Mouse (Mus musculus) limb, embryonic 15.5 days (tissue): ENCODE measurements around the gene Id4. TPM values are rescaled to one million over a fixed set of nuclear protein-coding genes. Genes with fewer than 3 reads are reported as not detected.
A peak's percentile ranks its signal among the peaks of the same experiment; 100 is the strongest.

Source experiments
- ATAC-seq: fragments of 200-750 bp; cut with Nextera tagmentation; 2 replicates; pipeline ENCODE4 v1.8.0; 2017; ENCODE audit warnings: low read depth, moderate TSS enrichment; ENCODE audit not compliant: insufficient number of reproducible peaks, low FRiP score, low TSS enrichment
- H3K27ac ChIP-seq: fragments of 300-500 bp; sonication (generic); 2 replicates; pipeline ENCODE4 v1.5.1; 2015; ENCODE audit warnings: moderate library complexity, mild to moderate bottlenecking, inconsistent platforms
- H3K27me3 ChIP-seq: fragments of 300-500 bp; sonication (generic); 2 replicates; pipeline ENCODE4 v1.6.1; 2015; ENCODE audit warnings: inconsistent platforms
- H3K36me3 ChIP-seq: fragments of 300-500 bp; sonication (generic); 2 replicates; pipeline ENCODE4 v1.6.1; 2015; ENCODE audit warnings: inconsistent platforms
- H3K4me1 ChIP-seq: fragments of 300-500 bp; sonication (generic); 2 replicates; pipeline ENCODE4 v1.6.1; 2015; ENCODE audit warnings: inconsistent platforms
- H3K4me2 ChIP-seq: fragments of 300-500 bp; sonication (generic); 2 replicates; pipeline ENCODE4 v1.6.1; 2015; ENCODE audit warnings: mild to moderate bottlenecking, inconsistent platforms
- H3K4me3 ChIP-seq: fragments of 300-500 bp; sonication (generic); 2 replicates; pipeline ENCODE4 v1.5.1; 2015; ENCODE audit warnings: mild to moderate bottlenecking, inconsistent platforms
- H3K9ac ChIP-seq: fragments of 300-500 bp; sonication (generic); 2 replicates; pipeline ENCODE4 v1.6.1; 2015; ENCODE audit warnings: inconsistent platforms
- H3K9me3 ChIP-seq: fragments of 300-500 bp; sonication (generic); 2 replicates; pipeline ENCODE4 v1.6.1; 2016; ENCODE audit warnings: inconsistent platforms
- WGBS: fragments of 180-500 bp; shearing (Covaris S2); methylation state at CpG from one replicate; pipeline ENCODE4 v1.1.7; 2015; 5-methylcytosine and 5-hydroxymethylcytosine counted together
- polyA plus RNA-seq: library from polyadenylated mRNA; unstranded; fragments of >200 nt; fragmentation: Nextera tagmentation; extraction: Ambion mirVana; gene quantifications from 2 replicates; pipeline ENCODE4 v1.2.1, GENCODE M21; 2015

Gene Id4
- polyA plus RNA-seq, 1 experiment from 2014 or later: 13.4 TPM

GRCm38 (mm10) chr13:48261341-48262221, 553 bp downstream of the Id4 start:
- ATAC-seq: no peak
- H3K9ac ChIP-seq: peak overlapping the region; percentile 82
- peak overlapping the region; percentile 92 for H3K4me2 ChIP-seq
- peaks cover 11% of the 10 kb centered on the region for H3K4me1 ChIP-seq
- peak overlapping the region; percentile 77 for H3K4me3 ChIP-seq
- no peaks in the 10 kb centered on the region for H3K9me3 ChIP-seq
- no peaks in the 10 kb centered on the region for H3K36me3 ChIP-seq
- H3K27me3 ChIP-seq: no peaks in the 10 kb centered on the region
- peak overlapping the region; percentile 93 for H3K27ac ChIP-seq
- under 1% methylated on average over 96 of the region's 98 CpGs for WGBS

- no peaks in the 10 kb centered on the region for H3K36me3 ChIP-seq
- H3K4me2 ChIP-seq: peak overlapping the region; percentile 92
- no peak for ATAC-seq
- no peaks in the 10 kb centered on the region for H3K9me3 ChIP-seq
- peak overlapping the region; percentile 93; the same call in 1 of the 2 replicates for H3K27ac ChIP-seq
- peak overlapping the region; percentile 77 for H3K4me3 ChIP-seq
- peaks cover 11% of the 10 kb centered on the region for H3K4me1 ChIP-seq
- WGBS: under 1% methylated on average over 25 of the region's 25 CpGs
- no peaks in the 10 kb centered on the region; the same call in 1 of the 2 replicates for H3K27me3 ChIP-seq
- H3K9ac ChIP-seq: peak overlapping the region; percentile 82
Observed at GRCm38 (mm10) chr13:48262451-48262969, 1.5 kb downstream of the Id4 start.

- whole genome bisulfite sequencing: 61% methylated on average over 6 of the region's 6 CpGs
- no peak overlapping the region for H3K4me3 ChIP-seq
Observed at GRCm38 (mm10) chr13:48265029-48265428, 4.0 kb downstream of the Id4 start.

GRCm38 (mm10) chr13:48273451-48274069, 12.5 kb downstream of the Id4 start:
- Histone ChIP-seq H3K4me3 (peak overlapping the region; percentile 32), H3K36me3 (no peaks in the 10 kb centered on the region), H3K4me2 (peak overlapping the region; percentile 67), H3K27me3 (peaks cover 5% of the 10 kb centered on the region; the same call in 1 of the 2 replicates), H3K27ac (no peak overlapping the region), H3K9me3 (no peaks in the 10 kb centered on the region), H3K9ac (no peak overlapping the region), H3K4me1 (peaks cover 6% of the 10 kb centered on the region)
- ATAC-seq: peak; percentile 72; the same call in 1 of the 2 replicates
- 6% methylated on average over 15 of the region's 15 CpGs for WGBS

More at GRCm38 (mm10) chr13:48265029-48265428, 4.0 kb downstream of the Id4 start:
- Histone ChIP-seq H3K27me3 (peaks cover 5% of the 10 kb centered on the region), H3K27ac (no peak overlapping the region), H3K9me3 (no peaks in the 10 kb centered on the region), H3K36me3 (no peaks in the 10 kb centered on the region), H3K4me2 (no peak overlapping the region), H3K9ac (no peak overlapping the region), H3K4me1 (peaks cover 11% of the 10 kb centered on the region)
- no peak for ATAC-seq

- Histone ChIP-seq H3K4me1 (peaks cover 6% of the 10 kb centered on the region), H3K27ac (no peak overlapping the region), H3K4me2 (no peak overlapping the region), H3K27me3 (0 out of 2 replicates have a peak, but pooled peaks cover under 1% of the 10 kb centered on the region), H3K36me3 (no peaks in the 10 kb centered on the region), H3K9ac (no peak overlapping the region), H3K9me3 (no peaks in the 10 kb centered on the region), H3K4me3 (no peak overlapping the region)
- no peak for ATAC-seq
- 86% methylated on average over 1 of the region's 1 CpGs for WGBS
Observed at GRCm38 (mm10) chr13:48274107-48274506, 13.1 kb downstream of the Id4 start.

GRCm38 (mm10) chr13:48276981-48277380, 16.0 kb downstream of the Id4 start:
- Histone ChIP-seq H3K9ac (no peak overlapping the region), H3K4me1 (peaks cover 6% of the 10 kb centered on the region), H3K27me3 (no peaks in the 10 kb centered on the region), H3K9me3 (no peaks in the 10 kb centered on the region), H3K4me2 (no peak overlapping the region), H3K36me3 (no peaks in the 10 kb centered on the region), H3K27ac (no peak overlapping the region), H3K4me3 (no peak overlapping the region)
- ATAC-seq: no peak
- 88% methylated on average over 7 of the region's 7 CpGs for WGBS

GRCm38 (mm10) chr13:48284426-48284825, 23.4 kb downstream of the Id4 start:
- Histone ChIP-seq H3K27me3 (0 out of 2 replicates have a peak, but pooled peaks cover 6% of the 10 kb centered on the region), H3K4me3 (no peak overlapping the region), H3K4me2 (no peak overlapping the region), H3K9ac (no peak overlapping the region), H3K4me1 (no peaks in the 10 kb centered on the region), H3K9me3 (no peaks in the 10 kb centered on the region), H3K27ac (no peak overlapping the region), H3K36me3 (no peaks in the 10 kb centered on the region)
- 54% methylated on average over 9 of the region's 9 CpGs for WGBS
- no peak for ATAC-seq

- no peak for ATAC-seq
- Histone ChIP-seq H3K9ac (no peak overlapping the region), H3K4me1 (no peaks in the 10 kb centered on the region), H3K4me3 (no peak overlapping the region), H3K27ac (no peak overlapping the region), H3K4me2 (no peak overlapping the region), H3K27me3 (0 out of 2 replicates have a peak, but pooled peaks cover 6% of the 10 kb centered on the region), H3K9me3 (no peaks in the 10 kb centered on the region), H3K36me3 (no peaks in the 10 kb centered on the region)
- WGBS: 51% methylated on average over 9 of the region's 9 CpGs
Observed at GRCm38 (mm10) chr13:48284918-48285693, 24.1 kb downstream of the Id4 start.

GRCm38 (mm10) chr13:48290427-48290826, 29.4 kb downstream of the Id4 start:
- 0 out of 2 replicates have a peak, but pooled peaks cover 6% of the 10 kb centered on the region for H3K27me3 ChIP-seq
- no peaks in the 10 kb centered on the region for H3K36me3 ChIP-seq
- peaks cover 5% of the 10 kb centered on the region for H3K4me1 ChIP-seq
- H3K4me2 ChIP-seq: peak overlapping the region; percentile 22; the same call in 1 of the 2 replicates
- 17% methylated on average over 13 of the region's 13 CpGs for WGBS
- H3K9me3 ChIP-seq: no peaks in the 10 kb centered on the region
- H3K27ac ChIP-seq: no peak overlapping the region
- H3K4me3 ChIP-seq: no peak overlapping the region
- H3K9ac ChIP-seq: no peak overlapping the region
- no peak for ATAC-seq

- Histone ChIP-seq H3K9ac (no peak overlapping the region), H3K9me3 (no peaks in the 10 kb centered on the region), H3K27me3 (no peaks in the 10 kb centered on the region), H3K4me2 (no peak overlapping the region), H3K4me3 (no peak overlapping the region), H3K4me1 (no peaks in the 10 kb centered on the region), H3K27ac (no peak overlapping the region), H3K36me3 (no peaks in the 10 kb centered on the region)
- ATAC-seq: no peak
- WGBS: 61% methylated on average over 7 of the region's 7 CpGs
Observed at GRCm38 (mm10) chr13:48314500-48314899, 53.5 kb downstream of the Id4 start.
